Mouse (Mus musculus) thymus, adult 2 months (tissue): ENCODE results near the gene Ighmbp2.

ENCODE experiments used
- CTCF ChIP-seq: fragments of 200-500 bp; IDR thresholded peaks from 2 replicates; pipeline ENCODE4 v1.5.1; 2012; ENCODE audit warnings: mild to moderate bottlenecking, control low read depth, low read length, moderate library complexity, borderline replicate concordance; ENCODE audit not compliant: control insufficient read depth, poor library complexity, insufficient read depth; ENCODE audit errors: extremely low read depth
- POLR2A ChIP-seq: fragments of 200-500 bp; IDR thresholded peaks from 2 replicates; pipeline ENCODE4 v1.6.1; 2012; ENCODE audit warnings: mild to moderate bottlenecking, low read length, control low read depth, moderate library complexity; ENCODE audit not compliant: control insufficient read depth, poor library complexity, insufficient read depth; ENCODE audit errors: extremely low read depth

GRCm38 (mm10) chr19:3281886-3282285 is 931 bp downstream of the Ighmbp2 start:
- TF ChIP-seq POLR2A = no peak
- TF ChIP-seq CTCF = no peak
